ENCODE assay signal across 13 mouse cellular contexts in genomic region chr11:113739213-113739612, GRCm38 (mm10). TPM values are rescaled to one million over a fixed set of nuclear protein-coding genes. Genes with fewer than 3 reads are reported as not detected.
DNase-seq lines count a peak whose midpoint lies in the region; ATAC-seq and TF ChIP-seq lines count a peak whose summit lies in the region.
"Had no signal": no experiment of that assay in that cellular context is flagged by ENCODE, and none has a peak within 500 bp of the region (broad histone marks: within the 10 kb centered on the region; RNA-seq: fewer than 3 reads in every experiment).

No protein-coding gene starts in this region.

- no peak for DNase-seq in embryonic facial prominence, embryonic 10.5 days (ENCODE audit: low spot score)
- peak; percentile 67 for DNase-seq in urinary bladder, postnatal 14 days (ENCODE audit: low spot score)
- DNase-seq in urinary bladder, postnatal 25 days (ENCODE audit: low spot score), result no peak
- peak; percentile 86 for DNase-seq in lung, adult 2 months
- DNase-seq in T-cell, adult 2 months (ENCODE audit: low spot score), result no peak
- no peak for DNase-seq in frontal cortex, postnatal 10 days (ENCODE audit: low spot score in 2 of 2)
- DNase-seq: embryo, embryonic 11 days had no signal

- H3K27me3 ChIP-seq in embryonic facial prominence, embryonic 15.5 days, result no peaks in the 10 kb centered on the region
- H3K27me3 ChIP-seq in embryonic facial prominence, embryonic 10.5 days (replicated peaks; ENCODE audit: low read depth, poor library complexity, severe bottlenecking), result no peaks in the 10 kb centered on the region
- no peaks in the 10 kb centered on the region for H3K27me3 ChIP-seq in neural tube, embryonic 15.5 days (replicated peaks)
- H3K27me3 ChIP-seq: forebrain, embryonic 13.5 days had no signal

- H3K9me3 ChIP-seq in embryonic facial prominence, embryonic 15.5 days (replicated peaks), result no peaks in the 10 kb centered on the region
- H3K9me3 ChIP-seq in embryonic facial prominence, embryonic 10.5 days, result peaks cover 11% of the 10 kb centered on the region; the same call in 1 of the 2 replicates
- no peaks in the 10 kb centered on the region for H3K9me3 ChIP-seq in neural tube, embryonic 15.5 days (replicated peaks)

- 68% methylated on average over 8 of the region's 8 CpGs for WGBS in embryonic facial prominence, embryonic 15.5 days
- 93% methylated on average over 8 of the region's 8 CpGs for WGBS in embryonic facial prominence, embryonic 10.5 days
- 38% methylated on average over 8 of the region's 8 CpGs for WGBS in lung, adult 2 months
- 83% methylated on average over 8 of the region's 8 CpGs for WGBS in neural tube, embryonic 15.5 days

- no peak overlapping the region for H3K4me2 ChIP-seq in embryonic facial prominence, embryonic 15.5 days (replicated peaks)
- H3K4me2 ChIP-seq in neural tube, embryonic 15.5 days, result no peak overlapping the region
- H3K4me2 ChIP-seq: forebrain, embryonic 13.5 days; midbrain, embryonic 11.5 days had no signal

- H3K36me3 ChIP-seq in embryonic facial prominence, embryonic 15.5 days, result peaks cover 28% of the 10 kb centered on the region
- H3K36me3 ChIP-seq in embryonic facial prominence, embryonic 10.5 days (replicated peaks), result peaks cover 97% of the 10 kb centered on the region
- no peaks in the 10 kb centered on the region for H3K36me3 ChIP-seq in neural tube, embryonic 15.5 days

- ATAC-seq in embryonic facial prominence, embryonic 15.5 days (ENCODE audit: insufficient number of reproducible peaks, low FRiP score, low TSS enrichment, low read depth), result peak; percentile 4; the same call in 1 of the 2 replicates
- ATAC-seq in neural tube, embryonic 15.5 days (ENCODE audit: low FRiP score), result no peak
- ATAC-seq: forebrain, embryonic 13.5 days had no signal

- no peak for TF ChIP-seq CTCF in lung, adult 2 months (IDR thresholded peaks at IDR 0.05; ENCODE audit: insufficient read depth, low read length)

- no peak for TF ChIP-seq POLR2A in lung, adult 2 months (IDR thresholded peaks at IDR 0.05; ENCODE audit: borderline replicate concordance, extremely low read depth, low read depth, low read length)

- H3K27ac ChIP-seq in embryonic facial prominence, embryonic 15.5 days (replicated peaks), result no peak overlapping the region
- H3K27ac ChIP-seq in embryonic facial prominence, embryonic 10.5 days (replicated peaks), result no peak overlapping the region
- no peak overlapping the region for H3K27ac ChIP-seq in neural tube, embryonic 15.5 days (replicated peaks)
- H3K27ac ChIP-seq: forebrain, embryonic 13.5 days had no signal

- peaks cover 57% of the 10 kb centered on the region for H3K4me1 ChIP-seq in embryonic facial prominence, embryonic 15.5 days
- peaks cover 61% of the 10 kb centered on the region for H3K4me1 ChIP-seq in embryonic facial prominence, embryonic 10.5 days
- H3K4me1 ChIP-seq in lung, adult 2 months (ENCODE audit: control insufficient read depth, insufficient read depth, low read length), result peaks cover 48% of the 10 kb centered on the region
- peaks cover 37% of the 10 kb centered on the region for H3K4me1 ChIP-seq in neural tube, embryonic 15.5 days

- H3K9ac ChIP-seq in embryonic facial prominence, embryonic 15.5 days, result no peak overlapping the region
- no peak overlapping the region for H3K9ac ChIP-seq in neural tube, embryonic 15.5 days (replicated peaks)
- H3K9ac ChIP-seq: forebrain, embryonic 13.5 days had no signal

- no peak overlapping the region for H3K4me3 ChIP-seq in embryonic facial prominence, embryonic 15.5 days (replicated peaks)
- H3K4me3 ChIP-seq in embryonic facial prominence, embryonic 10.5 days, result no peak overlapping the region
- no peak overlapping the region for H3K4me3 ChIP-seq in lung, adult 2 months (replicated peaks; ENCODE audit: extremely low read depth, low read depth, low read length)
- H3K4me3 ChIP-seq in neural tube, embryonic 15.5 days (replicated peaks), result no peak overlapping the region
- H3K4me3 ChIP-seq: forebrain, embryonic 13.5 days had no signal

RNA-seq across cellular contexts. Expression of gene Cdc42ep4, which starts 12.5 kb away (rescaled TPM):
- 82.2 and 86.2 TPM in 2 replicates for polyA plus RNA-seq in embryonic facial prominence, embryonic 15.5 days (2015; fragmentation: Nextera tagmentation; extraction: Ambion mirVana)
- 117 TPM in 2 replicates for polyA plus RNA-seq in embryonic facial prominence, embryonic 10.5 days (2016; fragmentation: Nextera tagmentation; extraction: Ambion mirVana)
- polyA plus RNA-seq in lung, adult 2 months (2012; rRNA removed), result 80.4 and 115 TPM in 2 replicates
- polyA plus RNA-seq in neural tube, embryonic 15.5 days (2015; fragmentation: Nextera tagmentation; extraction: Ambion mirVana), result 58.1 and 58.6 TPM in 2 replicates

RNA-seq across cellular contexts. Expression of gene Cpsf4l, which starts 29.4 kb away (rescaled TPM):
- polyA plus RNA-seq in embryonic facial prominence, embryonic 15.5 days (2015; fragmentation: Nextera tagmentation; extraction: Ambion mirVana), result 1.6 and 2.1 TPM in 2 replicates
- 0.34 and 0.69 TPM in 2 replicates for polyA plus RNA-seq in embryonic facial prominence, embryonic 10.5 days (2016; fragmentation: Nextera tagmentation; extraction: Ambion mirVana)
- 0.09 TPM in 1 of 2 replicates, not detected in the other for polyA plus RNA-seq in lung, adult 2 months (2012; rRNA removed)
- 0.27 and 10.0 TPM in 2 replicates for polyA plus RNA-seq in neural tube, embryonic 15.5 days (2015; fragmentation: Nextera tagmentation; extraction: Ambion mirVana)
- polyA plus RNA-seq: C2C12; spleen, adult 2 months had no signal

RNA-seq across cellular contexts. Expression of gene D11Wsu47e, which starts 55.0 kb away (rescaled TPM):
- 19.2 and 19.6 TPM in 2 replicates for polyA plus RNA-seq in embryonic facial prominence, embryonic 15.5 days (2015; fragmentation: Nextera tagmentation; extraction: Ambion mirVana)
- 26.4 and 28.0 TPM in 2 replicates for polyA plus RNA-seq in embryonic facial prominence, embryonic 10.5 days (2016; fragmentation: Nextera tagmentation; extraction: Ambion mirVana)
- 6.2 and 7.1 TPM in 2 replicates for polyA plus RNA-seq in lung, adult 2 months (2012; rRNA removed)
- 21.6 and 21.8 TPM in 2 replicates for polyA plus RNA-seq in neural tube, embryonic 15.5 days (2015; fragmentation: Nextera tagmentation; extraction: Ambion mirVana)

RNA-seq across cellular contexts. Expression of gene Fam104a, which starts 55.3 kb away (rescaled TPM):
- 48.6 and 49.5 TPM in 2 replicates for polyA plus RNA-seq in embryonic facial prominence, embryonic 15.5 days (2015; fragmentation: Nextera tagmentation; extraction: Ambion mirVana)
- polyA plus RNA-seq in embryonic facial prominence, embryonic 10.5 days (2016; fragmentation: Nextera tagmentation; extraction: Ambion mirVana), result 53.4 and 57.6 TPM in 2 replicates
- 21.2 and 31.7 TPM in 2 replicates for polyA plus RNA-seq in lung, adult 2 months (2012; rRNA removed)
- polyA plus RNA-seq in neural tube, embryonic 15.5 days (2015; fragmentation: Nextera tagmentation; extraction: Ambion mirVana), result 37.8 and 40.1 TPM in 2 replicates

Comparison
In these comparisons a context has a peak if more than half of its experiments do, and no peak if none do; other contexts are left out.
1. DNase-seq: peak in urinary bladder, postnatal 14 days (single experiment) and lung, adult 2 months (single experiment); none in embryonic facial prominence, embryonic 10.5 days (single experiment), urinary bladder, postnatal 25 days (single experiment), T-cell, adult 2 months (single experiment) and frontal cortex, postnatal 10 days (0 of 2).